21 mouse cellular contexts compared by ENCODE assay signal in the genomic region with DNA sequence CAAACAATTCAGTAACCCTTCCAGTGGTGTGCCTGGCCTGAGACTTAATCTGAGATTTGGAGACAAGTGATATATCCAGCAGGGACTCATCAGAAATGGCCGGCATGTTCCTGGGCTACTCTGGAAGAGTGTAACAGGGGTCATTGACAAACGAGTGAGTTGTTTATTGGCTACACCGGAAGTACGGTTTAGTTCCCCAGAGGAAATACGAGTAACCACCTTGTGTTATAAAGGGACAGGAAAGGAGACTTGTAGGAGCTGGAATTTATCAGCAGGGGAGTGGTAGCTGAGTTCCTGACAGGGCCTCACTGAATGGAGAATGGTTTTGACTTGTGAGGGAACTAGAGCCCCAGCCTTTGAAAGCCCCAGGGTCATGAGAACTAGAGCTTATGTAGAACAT.
DNase-seq lines count a peak whose midpoint lies in the region; ATAC-seq lines count a peak whose summit lies in the region.
"Had no signal": no experiment of that assay in that cellular context is flagged by ENCODE, and none has a peak within 500 bp of the region (broad histone marks: within the 10 kb centered on the region; RNA-seq: fewer than 3 reads in every experiment).

No protein-coding gene starts in this region.

- no peaks in the 10 kb centered on the region for H3K36me3 ChIP-seq in heart, embryonic 10.5 days
- no peaks in the 10 kb centered on the region for H3K36me3 ChIP-seq in kidney, embryonic 15.5 days
- no peaks in the 10 kb centered on the region for H3K36me3 ChIP-seq in limb, embryonic 10.5 days
- H3K36me3 ChIP-seq: forebrain, embryonic 10.5 days had no signal

- no peak overlapping the region for H3K4me2 ChIP-seq in kidney, embryonic 15.5 days
- H3K4me2 ChIP-seq: forebrain, embryonic 13.5 days; hindbrain, embryonic 14.5 days had no signal

- WGBS in heart, embryonic 10.5 days, result 56% methylated on average over 5 of the region's 5 CpGs
- WGBS in kidney, embryonic 15.5 days, result 22% methylated on average over 5 of the region's 5 CpGs
- 49% methylated on average over 5 of the region's 5 CpGs for WGBS in limb, embryonic 10.5 days

- H3K9ac ChIP-seq in kidney, embryonic 15.5 days, result no peak overlapping the region
- H3K9ac ChIP-seq: forebrain, embryonic 13.5 days; hindbrain, embryonic 14.5 days had no signal

- no peaks in the 10 kb centered on the region for H3K27me3 ChIP-seq in heart, embryonic 10.5 days (ENCODE audit: insufficient read depth, poor library complexity, severe bottlenecking)
- no peaks in the 10 kb centered on the region for H3K27me3 ChIP-seq in kidney, embryonic 15.5 days
- no peaks in the 10 kb centered on the region for H3K27me3 ChIP-seq in limb, embryonic 10.5 days (ENCODE audit: low read depth, poor library complexity, severe bottlenecking)
- H3K27me3 ChIP-seq: forebrain, embryonic 13.5 days had no signal

- DNase-seq in heart, embryonic 10.5 days (ENCODE audit: low spot score), result peak; percentile 22
- no peak for DNase-seq in heart, postnatal 36 days
- DNase-seq in kidney, postnatal 14 days, result no peak
- DNase-seq in R1 (ENCODE audit: low read depth, low spot score), result peak; percentile 26
- DNase-seq in limb, embryonic 10.5 days (ENCODE audit: low spot score), result peak; percentile 28
- DNase-seq: adrenal gland, adult 8-10 months; adrenal gland, postnatal 25 days; gastrocnemius, postnatal 10 days; gastrocnemius, postnatal 36 days; heart, postnatal 10 days; heart, postnatal 4 days had no signal

- no peak overlapping the region for H3K4me3 ChIP-seq in heart, embryonic 10.5 days
- H3K4me3 ChIP-seq in kidney, embryonic 15.5 days (replicated peaks), result no peak overlapping the region
- H3K4me3 ChIP-seq in limb, embryonic 10.5 days, result no peak overlapping the region
- H3K4me3 ChIP-seq: forebrain, embryonic 10.5 days; forebrain, embryonic 13.5 days had no signal

- H3K4me1 ChIP-seq in heart, embryonic 10.5 days, result peaks cover 18% of the 10 kb centered on the region
- H3K4me1 ChIP-seq in kidney, embryonic 15.5 days, result peaks cover 8% of the 10 kb centered on the region
- H3K4me1 ChIP-seq in limb, embryonic 10.5 days, result peaks cover 54% of the 10 kb centered on the region
- H3K4me1 ChIP-seq: forebrain, embryonic 13.5 days had no signal

- no peaks in the 10 kb centered on the region for H3K9me3 ChIP-seq in heart, embryonic 10.5 days
- H3K9me3 ChIP-seq in kidney, embryonic 15.5 days (replicated peaks), result no peaks in the 10 kb centered on the region
- H3K9me3 ChIP-seq in limb, embryonic 10.5 days (replicated peaks), result no peaks in the 10 kb centered on the region
- H3K9me3 ChIP-seq: forebrain, embryonic 10.5 days; forebrain, embryonic 13.5 days had no signal

- intact Hi-C loops in heart, postnatal 36 days (cut with DNase I), result no loop called here

- H3K27ac ChIP-seq in heart, embryonic 10.5 days, result no peak overlapping the region
- H3K27ac ChIP-seq in kidney, embryonic 15.5 days, result no peak overlapping the region
- H3K27ac ChIP-seq in limb, embryonic 10.5 days, result no peak overlapping the region
- H3K27ac ChIP-seq: forebrain, embryonic 10.5 days; forebrain, embryonic 13.5 days; hindbrain, embryonic 14.5 days; hindbrain, postnatal 0 days had no signal

- ATAC-seq in kidney, embryonic 15.5 days (replicated peaks; ENCODE audit: low FRiP score), result 0 out of 2 replicates have a peak, but pooled peaks have one; percentile 33
- ATAC-seq: activated CD4-positive, CD25-positive, alpha-beta regulatory T cell, adult 4 months; CD4-positive, CD25-positive, alpha-beta regulatory T cell, adult 4 months; forebrain, embryonic 13.5 days; forebrain, embryonic 16.5 days; inflammation-experienced regulatory T-cells, adult 6 months; intestine, embryonic 16.5 days had no signal

Comparison
In these comparisons a context has a peak if more than half of its experiments do, and no peak if none do; other contexts are left out.
1. DNase-seq: peak in heart, embryonic 10.5 days (single experiment), R1 (single experiment) and limb, embryonic 10.5 days (single experiment); none in heart, postnatal 36 days (0 of 2) and kidney, postnatal 14 days (single experiment).